Mouse (Mus musculus) heart, postnatal 36 days (tissue): ENCODE data around the gene Gm17018. TPM values are rescaled to one million over a fixed set of nuclear protein-coding genes. Genes with fewer than 3 reads are reported as not detected.

Source experiments
- DNase-seq, 2 experiments: peaks; one replicate each; pipeline ENCODE4 v3.0.0; 2021 to 2022
- intact Hi-C: fragments of 180-260 bp; cut with DNase I; formaldehyde crosslinking; loops from one replicate; pipeline ENCODE4 v1.15.1; 2025
- total RNA-seq, 2 experiments: library from RNA; stranded (reverse); gene quantifications; 2 replicates each; pipeline ENCODE4 v1.2.3; 2021

Gene Gm17018
- total RNA-seq, 2 experiments from 2014 or later: 17.6 to 21.5 TPM

GRCm38 (mm10) chr19:45618184-45618583 is 57.8 kb downstream of the Gm17018 start:
- DNase-seq: no peak
- intact Hi-C loops: no loop called here

GRCm38 (mm10) chr19:45619744-45620501 is 59.5 kb downstream of the Gm17018 start:
- no peak for DNase-seq
- intact Hi-C loops: no loop called here

GRCm38 (mm10) chr19:45621061-45621460 is 60.6 kb downstream of the Gm17018 start:
- no peak for DNase-seq
- intact Hi-C loops: no loop called here

- intact Hi-C loops: no loop called here
- no peak for DNase-seq
Observed at GRCm38 (mm10) chr19:45622144-45622543, 61.7 kb downstream of the Gm17018 start.

GRCm38 (mm10) chr19:45623710-45624109 is 63.3 kb downstream of the Gm17018 start:
- intact Hi-C loops: no loop called here
- DNase-seq: no peak

GRCm38 (mm10) chr19:45627036-45627435 is 66.6 kb downstream of the Gm17018 start:
- no peak for DNase-seq
- intact Hi-C loops: loop anchor here (5.0 kb wide), 1 partner anchor 55 kb away; no protein-coding TSS in a partner anchor

GRCm38 (mm10) chr19:45628649-45629048 is 68.2 kb downstream of the Gm17018 start:
- intact Hi-C loops: loop anchor here (5.0 kb wide), 1 partner anchor 56 kb away; no protein-coding TSS in a partner anchor

GRCm38 (mm10) chr19:45629219-45629618 is 68.8 kb downstream of the Gm17018 start:
- DNase-seq: no peak
- intact Hi-C loops: loop anchor here (5.0 kb wide), 1 partner anchor 57 kb away; no protein-coding TSS in a partner anchor

More at GRCm38 (mm10) chr19:45628649-45629048, 68.2 kb downstream of the Gm17018 start:
- DNase-seq: no peak

Other genes starting within 250 kb of the Gm17018 start
- 10 to 100 TPM; 18.6 to 23.5 TPM for gene Btrc, start 196.9 kb upstream of the Gm17018 start, total RNA-seq
- 10 to 100 TPM in 1 of 2 experiments, 1 to 10 TPM in 1; 9.8 to 11.4 TPM for gene Poll, start 84 bp upstream of the Gm17018 start, total RNA-seq
- 10 to 100 TPM; 28.1 to 29.4 TPM for gene Fbxw4, start 99.7 kb downstream of the Gm17018 start, total RNA-seq
- gene Fgf8, start 182.3 kb downstream of the Gm17018 start, total RNA-seq: not detected
- 10 to 100 TPM; 15.0 to 15.9 TPM for gene Npm3, start 189.0 kb downstream of the Gm17018 start, total RNA-seq
- 10 to 100 TPM; 74.5 to 76.1 TPM for gene Mgea5, start 223.2 kb downstream of the Gm17018 start, total RNA-seq